Mouse (Mus musculus): ENCODE measurements around the gene Traf3ip1. TPM values are rescaled to one million over a fixed set of nuclear protein-coding genes. Genes with fewer than 3 reads are reported as not detected.

The Traf3ip1 gene
- polyA plus RNA-seq (2014; fragmentation: Illumina TruSeq; extraction: RNeasy Lipid Tissue Mini Kit (QIAGEN cat#74804); ENCODE audit: low read depth, low replicate concordance) = 2.5 TPM

GRCm38 (mm10) chr1:91494457-91495140 lies at the start of gene Traf3ip1:
Gene Traf3ip1, plus strand, starts transcription at chr1:91494647.

DNA sequence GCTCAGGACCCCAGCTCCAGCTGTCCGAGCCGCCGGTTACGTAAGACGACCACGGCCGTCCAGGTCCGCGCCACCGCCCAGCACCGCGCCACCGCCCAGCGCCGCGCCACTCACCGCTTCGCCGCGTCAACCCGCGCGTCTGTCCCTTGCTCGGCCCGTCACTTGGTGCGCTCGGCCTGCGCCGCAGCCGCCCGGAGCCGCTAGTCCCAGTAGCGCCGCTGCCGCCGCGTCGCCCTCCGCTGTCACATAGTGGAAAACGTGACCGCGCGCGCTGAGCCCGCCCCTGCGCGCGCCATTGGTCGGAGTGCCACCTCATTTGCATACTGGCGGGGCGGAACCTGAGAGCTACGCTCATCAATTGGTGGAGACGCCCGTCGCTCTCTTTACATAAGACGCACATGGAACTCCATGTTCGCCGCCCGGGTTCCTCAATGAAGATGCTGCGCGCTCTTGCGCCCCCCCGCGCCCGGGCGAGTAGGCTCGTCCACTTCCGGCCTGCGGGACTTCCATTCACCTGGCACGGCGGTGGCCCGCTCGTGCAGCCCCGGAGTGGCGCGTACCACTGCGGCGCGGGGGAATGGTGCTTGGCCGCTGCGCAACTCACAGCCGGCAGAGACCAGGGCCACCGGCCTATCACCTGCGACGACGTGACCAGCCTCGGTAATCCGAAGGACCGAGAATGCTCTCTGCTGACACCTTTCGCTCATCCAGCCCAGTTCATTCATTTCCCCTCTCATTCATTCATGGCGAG lies 35.2 kb upstream of the Traf3ip1 start, which contains the start of gene Per2:
TSS of gene Per2 (minus strand) at position 266 of the 751 bp plus-strand sequence.

DNA sequence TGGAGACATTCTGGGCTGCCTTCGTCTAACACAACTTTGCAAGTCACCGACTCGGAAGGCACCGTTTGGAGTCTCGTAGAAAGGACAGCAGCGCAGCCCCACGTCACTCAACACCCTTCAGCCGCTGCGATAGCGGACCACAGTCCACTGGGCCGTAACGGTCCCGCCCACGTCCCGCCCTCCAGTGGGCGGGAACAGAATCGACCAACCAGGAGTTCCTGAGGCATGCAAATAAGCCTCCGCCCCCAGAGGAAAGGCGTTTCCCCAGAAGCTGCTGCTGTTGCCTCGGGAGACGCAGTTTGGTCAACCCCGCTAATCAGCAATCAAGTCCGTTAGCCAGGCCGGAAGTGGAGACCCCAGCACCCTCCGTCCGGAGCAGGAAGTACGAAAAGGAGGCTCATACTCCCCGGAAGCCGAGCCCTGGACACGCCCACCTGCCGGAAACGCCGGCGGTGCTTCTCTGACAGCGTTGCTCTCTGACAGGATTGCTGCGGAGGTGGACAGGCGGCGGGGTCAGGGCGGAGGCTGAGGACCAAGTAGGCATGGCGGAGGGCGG lies 45.9 kb downstream of the Traf3ip1 start, which contains the start of gene Asb1:
TSS of gene Asb1 (plus strand) at position 274 of the 556 bp plus-strand sequence.

Other genes starting within 250 kb of the Traf3ip1 start
- 75.9 TPM for gene Ube2f, start 244.3 kb upstream of the Traf3ip1 start, polyA plus RNA-seq (2014; fragmentation: Illumina TruSeq; extraction: RNeasy Lipid Tissue Mini Kit (QIAGEN cat#74804); ENCODE audit: low read depth, low replicate concordance)
- 51.4 TPM for gene Scly, start 196.3 kb upstream of the Traf3ip1 start, polyA plus RNA-seq (2014; fragmentation: Illumina TruSeq; extraction: RNeasy Lipid Tissue Mini Kit (QIAGEN cat#74804); ENCODE audit: low read depth, low replicate concordance)
- gene Espnl, start 172.6 kb upstream of the Traf3ip1 start, polyA plus RNA-seq (2014; fragmentation: Illumina TruSeq; extraction: RNeasy Lipid Tissue Mini Kit (QIAGEN cat#74804); ENCODE audit: low read depth, low replicate concordance) = not detected
- not detected for gene Klhl30, start 143.6 kb upstream of the Traf3ip1 start, polyA plus RNA-seq (2014; fragmentation: Illumina TruSeq; extraction: RNeasy Lipid Tissue Mini Kit (QIAGEN cat#74804); ENCODE audit: low read depth, low replicate concordance)
- not detected for gene Erfe, start 128.2 kb upstream of the Traf3ip1 start, polyA plus RNA-seq (2014; fragmentation: Illumina TruSeq; extraction: RNeasy Lipid Tissue Mini Kit (QIAGEN cat#74804); ENCODE audit: low read depth, low replicate concordance)
- gene Ilkap, start 95.8 kb upstream of the Traf3ip1 start, polyA plus RNA-seq (2014; fragmentation: Illumina TruSeq; extraction: RNeasy Lipid Tissue Mini Kit (QIAGEN cat#74804); ENCODE audit: low read depth, low replicate concordance) = 19.5 TPM
- gene Hes6, start 80.6 kb upstream of the Traf3ip1 start, polyA plus RNA-seq (2014; fragmentation: Illumina TruSeq; extraction: RNeasy Lipid Tissue Mini Kit (QIAGEN cat#74804); ENCODE audit: low read depth, low replicate concordance) = 4.1 TPM
- gene Per2, start 35.3 kb upstream of the Traf3ip1 start, polyA plus RNA-seq (2014; fragmentation: Illumina TruSeq; extraction: RNeasy Lipid Tissue Mini Kit (QIAGEN cat#74804); ENCODE audit: low read depth, low replicate concordance) = 1.9 TPM
- 2.3 TPM for gene Asb1, start 45.9 kb downstream of the Traf3ip1 start, polyA plus RNA-seq (2014; fragmentation: Illumina TruSeq; extraction: RNeasy Lipid Tissue Mini Kit (QIAGEN cat#74804); ENCODE audit: low read depth, low replicate concordance)

Data from liver, adult 10 weeks (tissue).